Comparison of ENCODE assay signal across 10 mouse cellular contexts in the genomic region with DNA sequence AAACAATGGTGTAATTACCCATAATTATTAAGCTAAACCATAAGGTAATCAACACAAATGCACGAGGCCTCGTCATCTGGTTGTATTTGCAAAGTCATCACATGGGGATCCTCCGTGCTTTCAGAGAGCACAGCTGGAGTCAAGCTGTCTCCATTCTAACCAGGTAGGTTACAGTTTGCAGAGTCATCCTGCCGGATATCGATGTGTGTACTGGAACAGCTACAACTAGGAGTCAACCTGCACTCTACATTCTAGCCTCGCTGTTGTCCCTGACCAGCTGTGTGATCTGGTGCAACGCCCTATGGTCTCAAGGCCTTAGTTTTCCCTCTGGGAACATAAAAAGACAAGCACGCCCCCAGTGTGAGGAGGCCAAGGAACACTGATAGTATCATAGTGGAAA. TPM values are rescaled to one million over a fixed set of nuclear protein-coding genes. Genes with fewer than 3 reads are reported as not detected.
A peak's percentile ranks its signal among the peaks of the same experiment; 100 is the strongest.
DNase-seq lines count a peak whose midpoint lies in the region; ATAC-seq and TF ChIP-seq lines count a peak whose summit lies in the region.
"Had no signal": no experiment of that assay in that cellular context is flagged by ENCODE, and none has a peak within 500 bp of the region (broad histone marks: within the 10 kb centered on the region; RNA-seq: fewer than 3 reads in every experiment).

No protein-coding gene starts in this region.

- no peak overlapping the region for H3K9ac ChIP-seq in limb, embryonic 14.5 days (ENCODE audit: low read depth, low read length, severe bottlenecking)
- no peak overlapping the region for H3K9ac ChIP-seq in stomach, postnatal 0 days (ENCODE audit: low read length)
- H3K9ac ChIP-seq: intestine, embryonic 15.5 days had no signal

- H3K4me1 ChIP-seq in limb, embryonic 14.5 days (ENCODE audit: control insufficient read depth, insufficient read depth, low read length): no peaks in the 10 kb centered on the region
- H3K4me1 ChIP-seq in stomach, postnatal 0 days (replicated peaks; ENCODE audit: control insufficient read depth, insufficient read depth): no peaks in the 10 kb centered on the region
- H3K4me1 ChIP-seq: intestine, embryonic 15.5 days had no signal

- TF ChIP-seq POLR2A in limb, embryonic 14.5 days (IDR thresholded peaks at IDR 0.05; ENCODE audit: borderline replicate concordance, extremely low read depth, insufficient read depth, insufficient read length): no peak

- no peak for ATAC-seq in limb, embryonic 14.5 days (ENCODE audit: low FRiP score, low read depth)
- no peak for ATAC-seq in stomach, postnatal 0 days (ENCODE audit: low FRiP score, low TSS enrichment)
- ATAC-seq: intestine, embryonic 15.5 days had no signal

- H3K36me3 ChIP-seq in limb, embryonic 14.5 days (ENCODE audit: control insufficient read depth, insufficient read depth, low read length): peaks cover 16% of the 10 kb centered on the region
- no peaks in the 10 kb centered on the region for H3K36me3 ChIP-seq in stomach, postnatal 0 days (ENCODE audit: control insufficient read depth, insufficient read depth, low read length)
- H3K36me3 ChIP-seq: intestine, embryonic 15.5 days had no signal

- peak overlapping the region; percentile 52; the same call in 1 of the 2 replicates for H3K4me2 ChIP-seq in limb, embryonic 14.5 days (replicated peaks; ENCODE audit: low read depth, low read length, severe bottlenecking)
- no peak overlapping the region; the same call in 1 of the 2 replicates for H3K4me2 ChIP-seq in stomach, postnatal 0 days (replicated peaks; ENCODE audit: low read depth)

- no peaks in the 10 kb centered on the region for H3K27me3 ChIP-seq in limb, embryonic 14.5 days (ENCODE audit: control insufficient read depth, insufficient read depth, low read length)
- no peaks in the 10 kb centered on the region for H3K27me3 ChIP-seq in stomach, postnatal 0 days (ENCODE audit: control insufficient read depth, insufficient read depth, low read length)
- H3K27me3 ChIP-seq: intestine, embryonic 15.5 days had no signal

- DNase-seq in adrenal gland, adult 8-10 months: peak; percentile 23
- no peak for DNase-seq in adrenal gland, adult 18-20 months (ENCODE audit: low spot score in 2 of 2)
- peak; percentile 2 for DNase-seq in thymus, postnatal 0 days (ENCODE audit: low spot score)
- no peak for DNase-seq in thymus, postnatal 4 days
- no peak for DNase-seq in limb, embryonic 14.5 days (ENCODE audit: low spot score)
- no peak for DNase-seq in stomach, postnatal 0 days (ENCODE audit: low spot score)
- DNase-seq in left cerebral cortex, adult 2 months (ENCODE audit: extremely low spot score in 1 of 2, low spot score in 2 of 2): no peak
- no peak for DNase-seq in c-Kit-positive CD71-positive TER-119-positive erythroid progenitor cells, embryonic 14.5 days (ENCODE audit: low spot score)
- DNase-seq: cerebellum, adult 11 months had no signal

- no peak overlapping the region for H3K27ac ChIP-seq in limb, embryonic 14.5 days (replicated peaks; ENCODE audit: low read depth, low read length)
- H3K27ac ChIP-seq in stomach, postnatal 0 days (replicated peaks): no peak overlapping the region
- no peak overlapping the region for H3K27ac ChIP-seq in left cerebral cortex, adult 2 months
- H3K27ac ChIP-seq: intestine, embryonic 15.5 days had no signal

- TF ChIP-seq CTCF in stomach, postnatal 0 days (IDR thresholded peaks at IDR 0.05; ENCODE audit: low read depth): no peak
- TF ChIP-seq CTCF in left cerebral cortex, adult 2 months (IDR thresholded peaks at IDR 0.05): no peak

- 61% methylated on average over 8 of the region's 8 CpGs for WGBS in limb, embryonic 14.5 days
- WGBS in stomach, postnatal 0 days: 68% methylated on average over 8 of the region's 8 CpGs

- no peaks in the 10 kb centered on the region for H3K9me3 ChIP-seq in limb, embryonic 14.5 days (ENCODE audit: control insufficient read depth, low read length)
- no peaks in the 10 kb centered on the region for H3K9me3 ChIP-seq in stomach, postnatal 0 days (ENCODE audit: control insufficient read depth, low read length)
- H3K9me3 ChIP-seq: intestine, embryonic 15.5 days had no signal

- intact Hi-C loops in left cerebral cortex, adult 2 months (cut with DNase I): no loop called here

- H3K4me3 ChIP-seq in limb, embryonic 14.5 days (replicated peaks; ENCODE audit: low read length): peak overlapping the region; percentile 61; the same call in 1 of the 2 replicates
- no peak overlapping the region for H3K4me3 ChIP-seq in stomach, postnatal 0 days (ENCODE audit: low read depth, low read length)
- no peak overlapping the region for H3K4me3 ChIP-seq in left cerebral cortex, adult 2 months

- no peak for TF ChIP-seq EP300 in stomach, postnatal 0 days (optimal IDR thresholded peaks at IDR 0.05)

RNA-seq across cellular contexts. Expression of gene Pgrmc1, which starts 2.1 kb away (rescaled TPM):
- total RNA-seq in adrenal gland, adult 8-10 months (2022): 100 to 1,000 TPM; 402 to 571 (median 482) TPM
- total RNA-seq in adrenal gland, adult 18-20 months (2021): 100 to 1,000 TPM; 295 to 585 TPM
- 147 TPM in 2 replicates for polyA plus RNA-seq in thymus, postnatal 0 days (2015; fragmentation: Nextera tagmentation; extraction: Ambion mirVana)
- polyA plus RNA-seq in limb, embryonic 14.5 days (2012; rRNA removed): 136 and 167 TPM in 2 replicates
- polyA plus RNA-seq in limb, embryonic 14.5 days (2014; fragmentation: Nextera tagmentation; extraction: Ambion mirVana): 296 and 314 TPM in 2 replicates
- 240 and 247 TPM in 2 replicates for polyA plus RNA-seq in stomach, postnatal 0 days (2015; fragmentation: Nextera tagmentation; extraction: Ambion mirVana)
- 100 to 1,000 TPM; 281 to 282 TPM for total RNA-seq in left cerebral cortex, adult 2 months (2021)

RNA-seq across cellular contexts. Expression of gene Akap17b, which starts 45.1 kb away (rescaled TPM):
- 10 to 100 TPM in 1 of 4 experiments, 1 to 10 TPM in 3; 7.9 to 14.3 (median 8.5) TPM for total RNA-seq in adrenal gland, adult 8-10 months (2022)
- total RNA-seq in adrenal gland, adult 18-20 months (2021): 1 to 10 TPM; 2.9 to 5.4 TPM
- polyA plus RNA-seq in thymus, postnatal 0 days (2015; fragmentation: Nextera tagmentation; extraction: Ambion mirVana): 1.5 and 1.7 TPM in 2 replicates
- 3.3 and 4.1 TPM in 2 replicates for polyA plus RNA-seq in limb, embryonic 14.5 days (2012; rRNA removed)
- polyA plus RNA-seq in limb, embryonic 14.5 days (2014; fragmentation: Nextera tagmentation; extraction: Ambion mirVana): 4.4 and 4.5 TPM in 2 replicates
- 0.97 and 1.2 TPM in 2 replicates for polyA plus RNA-seq in stomach, postnatal 0 days (2015; fragmentation: Nextera tagmentation; extraction: Ambion mirVana)
- 10 to 100 TPM; 12.3 to 13.1 TPM for total RNA-seq in left cerebral cortex, adult 2 months (2021)

Comparison
In these comparisons a context has a peak if more than half of its experiments do, and no peak if none do; other contexts are left out.
1. DNase-seq: peak in adrenal gland, adult 8-10 months (single experiment) and thymus, postnatal 0 days (single experiment); none in adrenal gland, adult 18-20 months (0 of 2), thymus, postnatal 4 days (single experiment), limb, embryonic 14.5 days (single experiment), stomach, postnatal 0 days (single experiment), left cerebral cortex, adult 2 months (0 of 2) and c-Kit-positive CD71-positive TER-119-positive erythroid progenitor cells, embryonic 14.5 days (single experiment).